Mouse (Mus musculus): ENCODE data around the gene Rbsn. TPM values are rescaled to one million over a fixed set of nuclear protein-coding genes. Genes with fewer than 3 reads are reported as not detected.

Rbsn gene
- total RNA-seq (2014; fragmentation: Nextera tagmentation) = 13.2 and 23.1 TPM in 2 replicates
- 18.9 and 19.4 TPM in 2 replicates for total RNA-seq (2017)

GRCm38 (mm10) chr6:92214773-92215449, at the start of gene Rbsn:
Gene Rbsn (minus strand): TSS chr6:92214925.
- peak; percentile 96 for ATAC-seq (replicated peaks; ENCODE audit: poor library complexity, severe bottlenecking)

DNA sequence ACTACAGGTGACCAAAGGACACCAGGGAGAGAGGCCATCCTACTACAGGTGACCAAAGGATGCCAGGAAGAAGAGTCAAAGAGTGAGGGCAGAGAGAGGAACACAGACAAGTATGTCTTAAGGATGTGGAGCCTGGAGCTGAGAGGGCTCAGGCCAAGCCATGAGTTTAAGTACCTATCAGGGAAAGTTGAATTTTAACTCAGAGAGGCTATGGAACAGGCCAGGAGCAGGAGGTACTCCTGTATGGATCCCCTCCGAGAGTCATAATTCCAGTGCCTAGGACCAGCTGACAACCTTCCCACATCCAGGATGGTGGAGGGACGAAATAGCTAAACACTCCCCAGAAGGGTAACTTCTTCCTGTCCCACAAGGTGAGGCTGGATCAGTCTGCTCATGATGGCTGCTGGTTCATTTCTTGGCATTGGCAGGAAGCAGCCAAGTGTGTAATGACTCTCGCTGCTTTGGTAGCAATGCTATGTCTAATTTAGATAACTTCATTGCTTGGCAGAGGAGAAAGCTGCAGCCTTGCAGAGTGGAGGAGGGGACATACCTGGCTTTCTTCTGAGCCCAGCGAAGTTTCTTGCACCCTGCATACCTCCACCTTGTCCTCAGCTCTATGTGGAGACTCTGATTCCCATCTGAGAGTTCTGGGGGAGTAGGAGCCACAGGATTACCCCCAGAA, 46.6 kb upstream of the Rbsn start:
- ATAC-seq (replicated peaks; ENCODE audit: poor library complexity, severe bottlenecking) = no peak

- no peak for ATAC-seq (replicated peaks; ENCODE audit: poor library complexity, severe bottlenecking)
Observed at GRCm38 (mm10) chr6:92255346-92255745, 40.6 kb upstream of the Rbsn start.

- ATAC-seq (replicated peaks; ENCODE audit: poor library complexity, severe bottlenecking) = no peak
Observed at GRCm38 (mm10) chr6:92253253-92253870, 38.6 kb upstream of the Rbsn start.

DNA sequence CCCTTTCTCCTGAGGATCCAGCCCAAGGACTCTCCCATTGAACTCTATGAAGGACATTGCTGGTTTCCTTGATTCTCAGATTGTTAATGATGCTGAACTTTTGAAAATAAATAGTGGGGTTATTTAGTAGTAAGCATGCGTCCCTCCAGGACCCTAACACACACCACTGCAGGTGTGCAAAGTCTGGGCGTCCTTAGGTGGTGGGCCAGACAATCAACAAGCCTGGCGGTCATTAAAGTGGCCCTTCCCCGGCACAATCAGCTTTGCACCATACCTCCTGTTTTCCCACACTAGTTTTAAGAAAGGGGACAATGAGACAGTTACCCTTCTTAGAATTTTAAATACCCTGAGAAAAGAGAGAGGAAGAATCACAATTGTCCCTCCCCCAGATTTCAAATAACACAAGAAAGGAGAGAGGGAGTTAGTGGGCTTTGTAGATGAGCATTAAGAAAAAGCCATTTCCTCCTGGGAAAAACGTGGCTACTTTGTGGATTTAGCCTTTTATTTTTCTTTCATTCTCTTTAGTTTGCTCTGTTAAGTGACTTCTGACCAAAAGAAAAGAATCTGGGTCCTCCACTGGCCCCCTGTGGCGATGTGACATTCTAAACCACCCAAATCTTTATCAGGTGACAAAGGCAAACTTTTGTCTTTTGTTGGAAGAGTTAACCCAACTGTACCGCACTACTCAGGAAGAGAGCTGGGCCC, 32.6 kb upstream of the Rbsn start:
- no peak for ATAC-seq (replicated peaks; ENCODE audit: poor library complexity, severe bottlenecking)

DNA sequence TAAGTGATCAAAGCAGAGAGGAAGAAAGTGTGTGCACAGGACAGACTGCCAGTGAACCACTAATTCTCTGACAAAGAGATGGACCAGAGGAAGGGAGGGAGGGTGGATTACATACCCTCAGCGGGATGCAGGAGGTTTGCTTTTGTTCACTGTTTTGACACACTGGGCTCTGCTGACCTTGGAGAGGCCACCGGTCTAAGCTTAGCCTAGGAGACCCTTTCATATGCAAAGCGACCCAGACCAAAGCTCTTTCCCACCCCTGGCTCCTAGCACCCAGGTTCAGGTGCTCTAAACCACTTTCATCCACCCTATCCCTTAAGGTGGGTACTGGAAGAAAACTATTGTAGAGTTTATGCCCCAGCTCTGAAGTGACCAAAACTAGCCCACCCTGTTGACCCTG, 31.6 kb upstream of the Rbsn start:
- no peak for ATAC-seq (replicated peaks; ENCODE audit: poor library complexity, severe bottlenecking)

DNA sequence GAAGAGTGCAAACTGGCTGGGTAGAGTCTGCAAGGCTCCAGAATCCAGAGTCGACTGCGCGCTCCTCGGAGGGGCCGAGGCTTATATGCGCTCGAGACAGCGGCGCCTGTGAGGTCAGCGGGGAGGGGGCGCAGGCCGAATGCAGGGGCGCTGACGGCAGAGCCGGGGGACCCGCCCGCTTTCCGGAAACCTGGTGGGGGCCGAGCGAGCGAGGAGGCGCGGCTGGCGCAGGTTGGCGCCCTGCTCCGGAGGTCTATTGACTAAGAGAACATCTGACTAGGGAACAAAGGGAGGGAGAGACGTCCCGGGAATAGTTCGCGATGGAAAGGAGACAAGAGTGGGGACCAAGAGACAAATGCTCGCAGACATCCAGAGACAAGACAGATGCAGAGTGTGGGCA, 29.9 kb upstream of the Rbsn start, which contains the start of gene Trh:
Trh (minus strand) TSS at position 60 of the 400 bp plus-strand sequence.
- ATAC-seq (replicated peaks; ENCODE audit: poor library complexity, severe bottlenecking) = no peak

GRCm38 (mm10) chr6:92241178-92241906, 26.6 kb upstream of the Rbsn start:
- ATAC-seq (replicated peaks; ENCODE audit: poor library complexity, severe bottlenecking) = peak; percentile 87

DNA sequence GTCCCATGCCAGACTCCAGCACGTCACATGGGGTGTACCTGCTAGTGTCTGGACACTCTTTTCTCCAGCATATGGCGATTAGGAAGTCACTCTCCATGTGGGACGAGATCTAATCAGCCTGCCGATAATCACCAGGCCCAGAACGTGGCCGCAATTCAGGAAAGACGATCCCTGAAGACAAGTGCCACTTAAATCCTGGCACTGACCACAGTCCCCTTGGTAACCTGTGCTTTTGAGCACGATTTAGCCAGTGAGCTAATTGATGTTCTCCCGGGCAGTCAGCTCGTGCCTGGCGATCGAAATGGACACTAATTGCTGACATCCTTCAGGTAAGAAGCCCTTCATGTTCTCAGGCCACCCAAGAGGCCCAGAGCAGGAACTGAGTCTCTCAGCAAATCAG, 20.3 kb upstream of the Rbsn start:
- no peak for ATAC-seq (replicated peaks; ENCODE audit: poor library complexity, severe bottlenecking)

DNA sequence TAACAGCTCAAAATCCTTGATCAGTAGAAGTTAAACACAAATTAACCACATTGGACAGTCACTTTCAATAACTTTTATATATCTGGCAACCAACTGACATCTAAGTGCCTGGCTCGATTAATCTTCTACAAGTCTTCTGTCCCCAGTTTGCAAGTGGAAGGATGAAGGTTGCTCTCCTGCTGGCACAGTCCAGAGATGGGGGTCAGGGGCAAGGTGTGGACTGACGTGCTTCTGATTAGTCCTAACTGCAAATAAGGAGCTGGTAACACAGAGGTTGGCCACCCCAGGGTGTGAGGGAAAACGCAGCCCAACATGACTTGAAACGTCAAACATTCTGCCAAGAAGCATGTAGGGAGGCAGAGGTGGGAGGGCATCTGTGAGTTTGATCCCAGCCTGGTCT, 17.0 kb upstream of the Rbsn start:
- ATAC-seq (replicated peaks; ENCODE audit: poor library complexity, severe bottlenecking) = no peak

GRCm38 (mm10) chr6:92231356-92231755, 16.6 kb upstream of the Rbsn start:
- ATAC-seq (replicated peaks; ENCODE audit: poor library complexity, severe bottlenecking) = no peak

DNA sequence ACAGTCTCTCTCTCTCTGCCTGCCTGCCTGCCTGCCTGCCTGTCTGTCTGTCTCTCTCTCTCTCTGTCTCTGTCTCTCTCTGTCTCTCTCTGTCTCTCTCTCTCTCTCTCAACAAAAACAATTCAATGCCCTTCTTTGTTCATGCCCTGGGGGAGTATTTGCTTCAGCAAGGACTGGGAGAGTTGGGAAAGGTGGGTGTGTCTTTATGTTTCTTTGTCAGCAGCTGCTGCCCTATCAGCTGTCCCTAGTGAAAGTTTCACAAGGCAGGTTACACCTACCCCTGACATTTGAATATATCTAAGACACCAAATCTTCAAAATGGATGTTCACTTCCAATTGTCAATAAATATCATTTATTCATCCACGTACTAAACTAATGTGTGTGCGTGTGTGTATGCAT, 14.9 kb upstream of the Rbsn start:
- ATAC-seq (replicated peaks; ENCODE audit: poor library complexity, severe bottlenecking) = no peak

- no peak for ATAC-seq (replicated peaks; ENCODE audit: poor library complexity, severe bottlenecking)
Observed at GRCm38 (mm10) chr6:92229103-92229502, 14.4 kb upstream of the Rbsn start.

- ATAC-seq (replicated peaks; ENCODE audit: poor library complexity, severe bottlenecking) = no peak
Observed at GRCm38 (mm10) chr6:92224981-92225380, 10.3 kb upstream of the Rbsn start.

- no peak for ATAC-seq (replicated peaks; ENCODE audit: poor library complexity, severe bottlenecking)
Observed at GRCm38 (mm10) chr6:92222021-92222420, 7.3 kb upstream of the Rbsn start.

DNA sequence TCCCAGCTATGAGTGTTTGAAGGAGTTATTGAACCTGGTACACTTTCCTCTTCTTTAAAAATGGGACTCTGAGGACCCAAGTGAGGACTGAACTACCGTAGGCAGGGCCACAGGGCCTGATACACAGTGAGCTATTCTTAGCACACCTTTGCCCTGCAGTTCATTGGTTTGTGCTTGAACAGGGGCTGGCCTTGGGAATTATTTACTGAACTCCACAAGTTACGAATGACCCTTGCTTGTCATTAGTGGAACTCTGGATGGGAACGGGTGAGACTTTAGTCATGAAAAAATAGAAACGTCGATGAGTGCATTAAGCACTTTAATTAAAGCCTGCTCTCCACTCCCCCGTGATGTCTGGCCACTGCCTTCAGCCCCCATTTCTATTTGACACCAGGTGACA, 6.9 kb upstream of the Rbsn start:
- ATAC-seq (replicated peaks; ENCODE audit: poor library complexity, severe bottlenecking) = no peak

DNA sequence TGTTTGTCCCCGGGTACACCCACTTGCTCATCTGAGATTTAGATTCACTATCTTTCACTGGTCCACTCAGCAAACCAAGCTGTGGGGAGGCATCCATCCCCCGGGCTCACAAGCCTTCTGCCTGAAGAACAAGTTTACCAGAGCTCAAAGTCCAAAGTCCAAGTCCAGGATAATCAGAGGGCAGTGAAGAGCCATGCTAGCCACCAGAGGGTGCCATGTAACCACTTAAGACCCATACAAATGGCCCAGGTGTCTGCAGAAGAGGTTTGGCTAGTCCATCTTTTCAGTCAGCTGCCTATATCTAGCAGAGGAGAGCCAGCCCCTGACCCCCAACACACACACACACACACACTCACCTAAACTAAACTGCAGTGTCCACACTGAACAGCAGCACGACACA, 4.7 kb upstream of the Rbsn start:
- peak; percentile 26 for ATAC-seq (replicated peaks; ENCODE audit: poor library complexity, severe bottlenecking)

DNA sequence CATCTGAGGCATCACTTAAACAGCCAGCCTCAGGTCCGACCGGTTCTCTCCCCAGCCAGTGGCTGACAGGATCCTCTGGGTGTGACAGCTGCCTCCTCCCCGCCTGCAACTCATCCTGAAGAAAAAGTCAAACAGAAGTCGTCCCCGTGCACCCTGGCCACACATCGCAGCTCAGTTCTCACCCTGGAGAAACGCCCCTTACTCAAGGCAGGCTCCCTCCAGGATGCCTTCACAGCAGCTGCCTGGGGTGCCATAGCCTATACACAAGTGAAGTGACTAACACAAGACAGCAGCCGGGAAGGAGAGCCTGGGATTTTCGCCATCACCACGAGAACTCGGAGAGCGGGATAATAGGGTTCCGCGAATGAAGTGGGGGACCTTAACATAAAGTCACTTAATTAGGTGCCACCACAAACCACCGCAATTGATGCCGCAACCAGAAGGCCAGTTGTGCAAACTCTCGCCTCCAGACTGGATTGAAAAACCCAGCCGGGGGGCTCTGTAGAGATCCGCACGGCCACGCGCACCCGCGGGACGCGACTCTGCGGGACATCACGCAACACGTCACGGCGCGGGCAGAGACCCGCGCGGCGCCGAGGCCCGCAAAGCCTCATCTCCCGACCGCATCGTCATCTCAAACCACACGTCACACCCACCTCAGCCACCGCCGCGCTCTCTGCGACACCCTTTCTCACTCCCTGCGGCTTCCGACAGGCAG, 511 bp downstream of the Rbsn start:
- peak; percentile 33 for ATAC-seq (replicated peaks; ENCODE audit: poor library complexity, severe bottlenecking)

- ATAC-seq (replicated peaks; ENCODE audit: poor library complexity, severe bottlenecking) = peak; percentile 79
Observed at GRCm38 (mm10) chr6:92199414-92199813, 15.3 kb downstream of the Rbsn start.

GRCm38 (mm10) chr6:92184178-92184577, 30.5 kb downstream of the Rbsn start:
- ATAC-seq (replicated peaks; ENCODE audit: poor library complexity, severe bottlenecking) = peak; percentile 41

Data from granulocyte monocyte progenitor cell, adult 5-6 weeks (primary cell).